Mouse (Mus musculus): ENCODE measurements at regions not wholly inside any gene's neighbourhood (a gene's known extent, or its start where the extent isn't known, plus 50 kb on each side); places are given as distances from the start of the nearest gene placed in this dataset.

- TF ChIP-seq ZNF384 (IDR thresholded peaks at IDR 0.05; ENCODE audit: low read depth, low read length) (no peak), MAFK (IDR thresholded peaks at IDR 0.05; ENCODE audit: insufficient read depth, low read depth, low read length) (no peak), CHD2 (IDR thresholded peaks at IDR 0.05; ENCODE audit: low read depth, low read length) (no peak), HCFC1 (IDR thresholded peaks at IDR 0.05; ENCODE audit: borderline replicate concordance, insufficient read depth, low read length) (no peak), ZC3H11A (IDR thresholded peaks at IDR 0.05; ENCODE audit: borderline replicate concordance, low read depth, low read length) (no peak)
Measured at GRCm38 (mm10) chr5:118446878-118447277, 113.6 kb upstream of the Med13l start.
